ENCODE assay signal across 15 mouse cellular contexts in genomic region chr13:100602239-100602902, GRCm38 (mm10). TPM values are rescaled to one million over a fixed set of nuclear protein-coding genes. Genes with fewer than 3 reads are reported as not detected.
DNase-seq lines count a peak whose midpoint lies in the region; ATAC-seq lines count a peak whose summit lies in the region.
"Had no signal": no experiment of that assay in that cellular context is flagged by ENCODE, and none has a peak within 500 bp of the region (broad histone marks: within the 10 kb centered on the region; RNA-seq: fewer than 3 reads in every experiment).

No protein-coding gene starts in this region.

- H3K27ac ChIP-seq in intestine, embryonic 16.5 days (ENCODE audit: low read length): peak overlapping the region; percentile 80
- no peak overlapping the region for H3K27ac ChIP-seq in kidney, embryonic 14.5 days (ENCODE audit: low read depth, low read length)
- H3K27ac ChIP-seq in liver, embryonic 13.5 days: peak overlapping the region; percentile 70
- H3K27ac ChIP-seq in stomach, embryonic 16.5 days (ENCODE audit: low read length): no peak overlapping the region
- H3K27ac ChIP-seq: embryonic facial prominence, embryonic 15.5 days; midbrain, embryonic 12.5 days; neural tube, embryonic 12.5 days had no signal

- H3K36me3 ChIP-seq in intestine, embryonic 16.5 days (ENCODE audit: control insufficient read depth, insufficient read depth, low read length): peaks cover 6% of the 10 kb centered on the region; the same call in 1 of the 2 replicates
- no peaks in the 10 kb centered on the region; the same call in 1 of the 2 replicates for H3K36me3 ChIP-seq in kidney, embryonic 14.5 days (ENCODE audit: control insufficient read depth, insufficient read depth, low read length)
- 0 out of 2 replicates have a peak, but pooled peaks cover 6% of the 10 kb centered on the region for H3K36me3 ChIP-seq in liver, embryonic 13.5 days
- no peaks in the 10 kb centered on the region for H3K36me3 ChIP-seq in stomach, embryonic 16.5 days (ENCODE audit: control insufficient read depth, insufficient read depth, low read length)
- H3K36me3 ChIP-seq: embryonic facial prominence, embryonic 15.5 days; midbrain, embryonic 12.5 days; neural tube, embryonic 12.5 days had no signal

- ATAC-seq in intestine, embryonic 16.5 days: peak; percentile 91
- peak; percentile 71 for ATAC-seq in kidney, embryonic 14.5 days (ENCODE audit: low FRiP score, low TSS enrichment)
- peak; percentile 82 for ATAC-seq in liver, embryonic 13.5 days (ENCODE audit: low read depth)
- ATAC-seq in stomach, embryonic 16.5 days (ENCODE audit: insufficient read depth, low FRiP score): peak; percentile 68; the same call in 1 of the 2 replicates
- ATAC-seq: forebrain, postnatal 0 days had no signal

- H3K4me2 ChIP-seq in intestine, embryonic 16.5 days (ENCODE audit: low read depth, low read length): no peak overlapping the region
- H3K4me2 ChIP-seq in kidney, embryonic 14.5 days (replicated peaks; ENCODE audit: low read depth, low read length): no peak overlapping the region
- H3K4me2 ChIP-seq in liver, embryonic 13.5 days: no peak overlapping the region
- 0 out of 2 replicates have a peak overlapping the region, but pooled peaks have one; percentile 12 for H3K4me2 ChIP-seq in stomach, embryonic 16.5 days (ENCODE audit: low read depth, low read length)
- H3K4me2 ChIP-seq: embryonic facial prominence, embryonic 15.5 days; midbrain, embryonic 12.5 days; neural tube, embryonic 12.5 days had no signal

- H3K4me3 ChIP-seq in intestine, embryonic 16.5 days (ENCODE audit: low read length): no peak overlapping the region
- H3K4me3 ChIP-seq in kidney, embryonic 14.5 days (ENCODE audit: low read length): no peak overlapping the region
- H3K4me3 ChIP-seq in liver, embryonic 13.5 days (replicated peaks): no peak overlapping the region
- H3K4me3 ChIP-seq in stomach, embryonic 16.5 days (replicated peaks; ENCODE audit: low read length): no peak overlapping the region
- H3K4me3 ChIP-seq: embryonic facial prominence, embryonic 15.5 days; midbrain, embryonic 12.5 days; neural tube, embryonic 12.5 days had no signal

- no peaks in the 10 kb centered on the region for H3K27me3 ChIP-seq in intestine, embryonic 16.5 days (replicated peaks; ENCODE audit: control insufficient read depth, insufficient read depth, low read length)
- H3K27me3 ChIP-seq in kidney, embryonic 14.5 days (ENCODE audit: control insufficient read depth, insufficient read depth, low read length): no peaks in the 10 kb centered on the region
- H3K27me3 ChIP-seq in liver, embryonic 13.5 days: no peaks in the 10 kb centered on the region
- no peaks in the 10 kb centered on the region for H3K27me3 ChIP-seq in stomach, embryonic 16.5 days (ENCODE audit: control insufficient read depth, insufficient read depth, low read length)
- H3K27me3 ChIP-seq: embryonic facial prominence, embryonic 15.5 days; midbrain, embryonic 12.5 days; neural tube, embryonic 12.5 days had no signal

- H3K4me1 ChIP-seq in intestine, embryonic 16.5 days (ENCODE audit: control insufficient read depth, insufficient read depth, low read length): peaks cover 12% of the 10 kb centered on the region
- H3K4me1 ChIP-seq in kidney, embryonic 14.5 days (ENCODE audit: control insufficient read depth, insufficient read depth, low read length): no peaks in the 10 kb centered on the region
- peaks cover 19% of the 10 kb centered on the region for H3K4me1 ChIP-seq in liver, embryonic 13.5 days (replicated peaks)
- no peaks in the 10 kb centered on the region for H3K4me1 ChIP-seq in stomach, embryonic 16.5 days (ENCODE audit: control insufficient read depth, insufficient read depth, low read length)
- H3K4me1 ChIP-seq: embryonic facial prominence, embryonic 15.5 days; neural tube, embryonic 12.5 days had no signal

- no peak overlapping the region for H3K9ac ChIP-seq in intestine, embryonic 16.5 days (ENCODE audit: low read depth, low read length)
- no peak overlapping the region for H3K9ac ChIP-seq in kidney, embryonic 14.5 days (ENCODE audit: low read depth, low read length)
- no peak overlapping the region for H3K9ac ChIP-seq in liver, embryonic 13.5 days
- no peak overlapping the region for H3K9ac ChIP-seq in stomach, embryonic 16.5 days (ENCODE audit: low read length)
- H3K9ac ChIP-seq: embryonic facial prominence, embryonic 15.5 days; forebrain, postnatal 0 days; midbrain, embryonic 12.5 days; neural tube, embryonic 12.5 days had no signal

- H3K9me3 ChIP-seq in intestine, embryonic 16.5 days (ENCODE audit: control insufficient read depth, low read length): 0 out of 2 replicates have a peak, but pooled peaks cover 4% of the 10 kb centered on the region
- no peaks in the 10 kb centered on the region for H3K9me3 ChIP-seq in kidney, embryonic 14.5 days (ENCODE audit: control insufficient read depth, low read length)
- H3K9me3 ChIP-seq in liver, embryonic 13.5 days (replicated peaks): no peaks in the 10 kb centered on the region
- no peaks in the 10 kb centered on the region for H3K9me3 ChIP-seq in stomach, embryonic 16.5 days (replicated peaks; ENCODE audit: control insufficient read depth, low read length)
- H3K9me3 ChIP-seq: embryonic facial prominence, embryonic 15.5 days; midbrain, embryonic 12.5 days; neural tube, embryonic 12.5 days had no signal

- no peak for DNase-seq in liver, embryonic 13.5 days
- DNase-seq in spleen, postnatal 14 days (ENCODE audit: low spot score in 2 of 2): no peak
- DNase-seq in cerebellum, adult 11-12 months: no peak
- no peak for DNase-seq in thymus, postnatal 0 days (ENCODE audit: low spot score)
- DNase-seq: cerebellum, adult 8-10 months; forebrain, postnatal 0 days; heart, postnatal 14 days; lung, adult 18-20 months; retina, postnatal 1 day had no signal

- 53% methylated on average over 5 of the region's 5 CpGs for WGBS in intestine, embryonic 16.5 days
- 68% methylated on average over 5 of the region's 5 CpGs for WGBS in kidney, embryonic 14.5 days
- 57% methylated on average over 5 of the region's 5 CpGs for WGBS in liver, embryonic 13.5 days (ENCODE audit: insufficient replicate concordance)
- 57% methylated on average over 5 of the region's 5 CpGs for WGBS in stomach, embryonic 16.5 days

RNA-seq across cellular contexts. Expression of gene Marveld2, which starts 14.4 kb away (rescaled TPM):
- 29.5 and 31.6 TPM in 2 replicates for polyA plus RNA-seq in intestine, embryonic 16.5 days (2015; fragmentation: Nextera tagmentation; extraction: Ambion mirVana)
- polyA plus RNA-seq in kidney, embryonic 14.5 days (2014; fragmentation: Nextera tagmentation; extraction: Ambion mirVana): 12.1 and 18.3 TPM in 2 replicates
- polyA plus RNA-seq in liver, embryonic 13.5 days (2015; fragmentation: Nextera tagmentation; extraction: Ambion mirVana): 6.0 and 6.4 TPM in 2 replicates
- 19.0 and 21.6 TPM in 2 replicates for polyA plus RNA-seq in stomach, embryonic 16.5 days (2015; fragmentation: Nextera tagmentation; extraction: Ambion mirVana)
- 1.5 TPM in 2 replicates for polyA plus RNA-seq in thymus, postnatal 0 days (2015; fragmentation: Nextera tagmentation; extraction: Ambion mirVana)

RNA-seq across cellular contexts. Expression of gene Ak6, which starts 48.4 kb away (rescaled TPM):
- polyA plus RNA-seq in intestine, embryonic 16.5 days (2015; fragmentation: Nextera tagmentation; extraction: Ambion mirVana): 222 and 244 TPM in 2 replicates
- polyA plus RNA-seq in kidney, embryonic 14.5 days (2014; fragmentation: Nextera tagmentation; extraction: Ambion mirVana): 316 and 390 TPM in 2 replicates
- 219 and 231 TPM in 2 replicates for polyA plus RNA-seq in liver, embryonic 13.5 days (2015; fragmentation: Nextera tagmentation; extraction: Ambion mirVana)
- 221 and 225 TPM in 2 replicates for polyA plus RNA-seq in stomach, embryonic 16.5 days (2015; fragmentation: Nextera tagmentation; extraction: Ambion mirVana)
- polyA plus RNA-seq in thymus, postnatal 0 days (2015; fragmentation: Nextera tagmentation; extraction: Ambion mirVana): 314 TPM in 2 replicates

RNA-seq across cellular contexts. Expression of gene Rad17, which starts 48.5 kb away (rescaled TPM):
- polyA plus RNA-seq in intestine, embryonic 16.5 days (2015; fragmentation: Nextera tagmentation; extraction: Ambion mirVana): 14.5 and 15.8 TPM in 2 replicates
- polyA plus RNA-seq in kidney, embryonic 14.5 days (2014; fragmentation: Nextera tagmentation; extraction: Ambion mirVana): 22.2 and 26.3 TPM in 2 replicates
- 15.2 and 18.6 TPM in 2 replicates for polyA plus RNA-seq in liver, embryonic 13.5 days (2015; fragmentation: Nextera tagmentation; extraction: Ambion mirVana)
- polyA plus RNA-seq in stomach, embryonic 16.5 days (2015; fragmentation: Nextera tagmentation; extraction: Ambion mirVana): 19.0 and 21.2 TPM in 2 replicates
- polyA plus RNA-seq in thymus, postnatal 0 days (2015; fragmentation: Nextera tagmentation; extraction: Ambion mirVana): 21.7 and 25.2 TPM in 2 replicates

RNA-seq across cellular contexts. Expression of gene Taf9, which starts 49.0 kb away (rescaled TPM):
- 7.0 and 7.4 TPM in 2 replicates for polyA plus RNA-seq in intestine, embryonic 16.5 days (2015; fragmentation: Nextera tagmentation; extraction: Ambion mirVana)
- 16.7 and 20.4 TPM in 2 replicates for polyA plus RNA-seq in kidney, embryonic 14.5 days (2014; fragmentation: Nextera tagmentation; extraction: Ambion mirVana)
- 15.9 and 16.8 TPM in 2 replicates for polyA plus RNA-seq in liver, embryonic 13.5 days (2015; fragmentation: Nextera tagmentation; extraction: Ambion mirVana)
- 6.0 and 12.8 TPM in 2 replicates for polyA plus RNA-seq in stomach, embryonic 16.5 days (2015; fragmentation: Nextera tagmentation; extraction: Ambion mirVana)
- polyA plus RNA-seq in thymus, postnatal 0 days (2015; fragmentation: Nextera tagmentation; extraction: Ambion mirVana): 50.4 and 55.8 TPM in 2 replicates

RNA-seq across cellular contexts. Expression of gene Ocln, which starts 49.9 kb away (rescaled TPM):
- 96.4 and 96.9 TPM in 2 replicates for polyA plus RNA-seq in intestine, embryonic 16.5 days (2015; fragmentation: Nextera tagmentation; extraction: Ambion mirVana)
- polyA plus RNA-seq in kidney, embryonic 14.5 days (2014; fragmentation: Nextera tagmentation; extraction: Ambion mirVana): 15.8 and 32.7 TPM in 2 replicates
- polyA plus RNA-seq in liver, embryonic 13.5 days (2015; fragmentation: Nextera tagmentation; extraction: Ambion mirVana): 5.3 and 6.4 TPM in 2 replicates
- 65.9 and 76.9 TPM in 2 replicates for polyA plus RNA-seq in stomach, embryonic 16.5 days (2015; fragmentation: Nextera tagmentation; extraction: Ambion mirVana)
- polyA plus RNA-seq in thymus, postnatal 0 days (2015; fragmentation: Nextera tagmentation; extraction: Ambion mirVana): 1.6 and 2.2 TPM in 2 replicates

Comparison
In these comparisons a context has a peak if more than half of its experiments do, and no peak if none do; other contexts are left out.
1. H3K27ac ChIP-seq: peak in intestine, embryonic 16.5 days (single experiment) and liver, embryonic 13.5 days (single experiment); none in kidney, embryonic 14.5 days (single experiment) and stomach, embryonic 16.5 days (single experiment).
2. Peak in every context shown above with its lines, with median percentiles within 50 percentile points of each other: ATAC-seq.